Mouse (Mus musculus): ENCODE data around the gene Tbc1d2b.

Gene Tbc1d2b

DNA sequence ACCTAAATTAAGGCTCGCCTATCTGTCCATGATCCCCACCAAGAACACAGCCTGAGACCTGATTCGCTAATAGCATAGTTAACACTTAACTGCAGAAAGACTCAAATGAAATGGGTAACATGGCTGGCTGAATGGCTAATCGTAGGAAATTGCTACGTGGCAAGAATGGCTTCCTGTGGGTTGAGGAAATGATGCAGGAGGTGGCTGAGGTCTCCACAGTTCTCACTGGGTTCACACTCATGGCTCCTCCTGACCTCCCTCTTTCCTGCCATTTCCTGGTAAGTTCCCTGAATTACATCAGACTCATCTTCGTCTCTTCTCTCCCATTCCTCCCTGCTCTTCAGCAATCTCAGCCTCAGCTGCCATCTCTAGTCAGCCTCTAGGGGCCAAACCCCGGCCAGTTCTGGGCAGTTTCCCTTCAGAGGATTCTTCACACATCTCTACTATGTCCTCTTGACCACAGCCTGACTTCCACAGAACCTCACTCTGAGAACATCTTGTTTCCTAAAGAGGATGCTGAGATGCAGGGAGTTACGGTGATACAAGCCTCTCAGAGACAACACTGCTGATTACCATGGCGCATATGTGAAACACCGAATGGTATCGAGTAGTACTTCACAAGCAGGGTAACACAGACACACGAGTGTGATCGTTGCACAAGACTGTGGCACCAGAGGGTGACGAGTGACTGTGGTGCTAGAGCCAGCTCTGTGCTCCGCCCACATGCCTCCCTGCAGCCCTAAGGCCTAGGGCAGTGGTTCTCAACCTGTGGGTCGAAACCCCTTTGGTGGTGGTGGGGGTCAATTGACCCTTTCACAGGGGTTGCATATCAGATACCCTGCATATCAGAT lies 26.1 kb downstream of the Tbc1d2b start:
- no peak for DNase-seq (ENCODE audit: low read depth in 2 of 2, low spot score in 2 of 2)

GRCm38 (mm10) chr9:90242855-90243254 lies 27.7 kb downstream of the Tbc1d2b start:
- peak; percentile 43 to 46 for DNase-seq (ENCODE audit: low read depth in 2 of 2, low spot score in 2 of 2)

- no peak for DNase-seq (ENCODE audit: low read depth in 2 of 2, low spot score in 2 of 2)
These were observed 28.3 kb downstream of the Tbc1d2b start for GRCm38 (mm10) chr9:90242291-90242690.

DNA sequence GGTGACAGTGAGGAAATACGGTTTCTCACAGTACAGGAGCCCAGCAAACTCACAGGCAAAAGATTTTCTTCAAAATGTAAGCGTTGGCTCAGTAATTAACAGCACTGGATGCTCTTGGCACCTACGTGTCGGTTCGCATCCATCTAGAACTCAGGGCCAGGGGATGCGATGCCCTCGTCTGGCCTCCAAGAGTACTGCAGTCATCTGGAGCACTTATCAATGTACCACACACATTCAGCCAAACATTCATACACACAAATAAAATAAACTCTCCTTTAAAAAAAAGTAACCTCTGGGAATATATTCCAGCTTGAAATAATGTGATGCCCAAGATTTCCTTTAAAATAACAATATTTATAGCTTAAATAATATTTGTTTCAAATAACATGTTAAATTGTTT lies 29.0 kb downstream of the Tbc1d2b start:
- DNase-seq (ENCODE audit: low read depth in 2 of 2, low spot score in 2 of 2), result no peak

GRCm38 (mm10) chr9:90241041-90241440 lies 29.6 kb downstream of the Tbc1d2b start:
- DNase-seq (ENCODE audit: low read depth in 2 of 2, low spot score in 2 of 2), result no peak

DNA sequence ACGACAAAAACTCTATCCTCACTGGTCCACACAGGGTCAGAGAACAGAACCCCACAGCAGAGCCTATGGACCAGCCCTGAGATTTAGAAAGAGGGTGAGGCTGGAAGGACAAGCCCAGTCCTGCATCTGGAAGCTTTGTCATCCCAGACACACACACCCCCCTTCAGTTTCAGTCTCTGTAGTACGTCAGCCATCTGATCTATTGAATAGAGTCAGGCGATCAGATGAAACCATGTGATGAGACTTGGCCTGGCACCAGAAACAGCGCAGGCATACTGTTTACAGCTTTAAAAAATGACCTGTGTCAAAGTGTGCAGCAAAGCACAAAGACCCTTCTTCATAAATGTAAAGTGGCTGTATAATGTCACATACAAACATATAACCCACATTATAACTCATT lies 30.0 kb downstream of the Tbc1d2b start:
- no peak for DNase-seq (ENCODE audit: low read depth in 2 of 2, low spot score in 2 of 2)

- no peak for DNase-seq (ENCODE audit: low read depth in 2 of 2, low spot score in 2 of 2)
These were observed 33.2 kb downstream of the Tbc1d2b start for GRCm38 (mm10) chr9:90237232-90238062.

DNA sequence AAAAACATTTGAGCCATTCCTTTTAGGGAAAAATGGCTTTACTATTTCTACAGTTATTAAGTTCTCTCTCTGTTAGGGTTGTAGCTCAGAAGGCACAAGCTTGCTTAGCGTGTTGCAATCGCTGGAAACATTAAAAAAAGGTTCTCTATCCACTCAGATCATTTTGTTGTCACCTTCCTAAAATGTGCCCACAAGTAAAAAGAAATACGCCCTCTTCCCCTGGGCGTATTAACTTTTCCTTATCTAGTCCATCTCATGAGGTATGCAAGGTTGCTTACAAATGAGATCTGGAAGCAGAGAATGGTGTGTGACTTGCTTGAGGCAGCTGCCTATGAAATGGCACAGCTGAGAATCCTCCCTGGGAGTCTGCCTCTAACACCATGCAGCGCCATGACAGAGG lies 33.8 kb downstream of the Tbc1d2b start:
- no peak for DNase-seq (ENCODE audit: low read depth in 2 of 2, low spot score in 2 of 2)

- DNase-seq (ENCODE audit: low read depth in 2 of 2, low spot score in 2 of 2), result no peak
These were observed 35.2 kb downstream of the Tbc1d2b start for GRCm38 (mm10) chr9:90235258-90235882.

DNA sequence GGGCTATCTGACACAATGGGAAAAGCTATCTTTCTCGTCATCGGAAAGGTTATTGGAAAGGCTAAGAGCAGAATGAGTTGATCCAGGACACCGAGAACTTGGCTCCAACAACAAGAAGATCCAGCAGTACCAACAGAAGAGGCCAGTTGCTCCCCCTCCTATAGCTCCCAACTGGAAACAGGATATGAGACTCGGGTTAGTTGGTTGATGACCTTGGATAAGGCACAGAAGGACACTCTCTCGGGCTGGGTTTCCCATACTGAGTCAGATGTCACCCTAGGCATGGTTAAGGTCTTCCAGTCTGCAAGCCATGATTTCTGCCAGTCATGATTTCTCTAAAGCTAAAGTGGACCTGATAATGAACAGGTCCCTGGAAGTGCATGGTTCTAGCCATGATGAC lies 35.8 kb downstream of the Tbc1d2b start:
- DNase-seq (ENCODE audit: low read depth in 2 of 2, low spot score in 2 of 2), result no peak

GRCm38 (mm10) chr9:90233906-90234419 lies 36.6 kb downstream of the Tbc1d2b start:
- DNase-seq (ENCODE audit: low read depth in 2 of 2, low spot score in 2 of 2), result no peak

DNA sequence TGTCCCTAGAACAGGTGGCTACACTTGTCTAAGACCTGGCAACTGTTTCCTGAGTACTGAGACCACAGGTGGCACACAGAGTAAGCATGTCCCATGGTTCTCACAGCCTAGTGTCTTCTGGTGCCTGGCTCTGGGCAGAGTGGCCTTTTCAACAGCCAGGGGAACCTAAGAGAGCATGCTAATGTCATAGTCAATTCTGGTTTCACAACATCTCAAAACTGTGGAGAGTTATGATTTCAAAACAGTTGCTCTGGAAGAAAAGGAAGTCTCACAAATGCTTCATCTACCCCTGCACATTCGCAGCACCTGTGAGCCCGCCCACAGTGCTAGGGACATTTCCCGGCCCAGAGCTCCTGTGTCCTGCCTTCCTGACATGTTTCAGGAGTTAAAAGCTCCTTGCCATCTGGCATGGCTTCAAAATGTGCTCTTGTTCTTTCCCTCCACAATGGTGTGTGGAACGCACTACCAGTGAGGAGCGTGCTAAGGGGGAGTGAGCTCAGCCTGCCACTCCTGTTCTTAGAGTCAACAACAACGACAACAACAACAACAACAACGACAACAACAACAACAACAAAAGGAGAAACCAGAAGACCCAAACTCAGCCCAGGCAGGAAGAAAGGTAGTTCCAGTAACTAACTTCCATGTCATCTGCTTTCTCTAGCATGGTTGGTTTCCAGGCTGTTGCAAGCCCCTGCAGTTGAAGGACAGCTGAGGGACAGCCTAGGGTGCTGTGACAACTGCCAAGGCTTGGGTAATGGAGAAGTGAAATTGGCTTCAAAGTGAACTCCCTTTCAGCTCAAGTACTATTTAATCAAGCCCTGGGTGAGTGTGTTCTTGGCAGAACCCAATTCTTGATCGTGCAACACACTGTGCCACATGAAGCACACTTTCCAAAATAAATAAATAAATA lies 37.6 kb downstream of the Tbc1d2b start:
- DNase-seq (ENCODE audit: low read depth in 2 of 2, low spot score in 2 of 2), result no peak

DNA sequence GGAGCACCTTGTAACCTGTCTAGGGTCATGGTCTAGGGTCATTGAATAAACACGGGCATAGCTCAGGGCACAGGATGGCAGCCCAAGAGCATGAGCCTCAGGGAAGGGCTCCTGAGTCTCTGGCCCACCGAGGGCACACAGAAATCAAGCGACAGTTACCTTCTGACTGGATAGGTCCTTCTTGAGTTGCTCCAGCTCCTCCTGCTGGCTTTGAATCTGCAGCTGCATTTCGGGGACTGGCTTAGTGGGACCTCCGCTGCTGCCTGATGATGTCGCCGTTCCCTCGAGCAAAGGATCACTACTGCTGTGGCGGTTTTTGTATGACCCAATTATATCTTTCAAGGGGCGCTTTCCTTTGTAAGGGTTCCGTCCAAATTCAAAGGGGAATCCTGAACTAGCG lies 43.4 kb downstream of the Tbc1d2b start:
- DNase-seq (ENCODE audit: low read depth in 2 of 2, low spot score in 2 of 2), result no peak

GRCm38 (mm10) chr9:90226742-90227096 lies 43.9 kb downstream of the Tbc1d2b start:
- no peak for DNase-seq (ENCODE audit: low read depth in 2 of 2, low spot score in 2 of 2)

GRCm38 (mm10) chr9:90226081-90226741 lies 44.4 kb downstream of the Tbc1d2b start:
- DNase-seq (ENCODE audit: low read depth in 2 of 2, low spot score in 2 of 2), result no peak

- no peak for DNase-seq (ENCODE audit: low read depth in 2 of 2, low spot score in 2 of 2)
These were observed 48.3 kb downstream of the Tbc1d2b start for GRCm38 (mm10) chr9:90222275-90222674.

GRCm38 (mm10) chr9:90217501-90217900 lies 53.1 kb downstream of the Tbc1d2b start:
- no peak for DNase-seq (ENCODE audit: low read depth in 2 of 2, low spot score in 2 of 2)

DNA sequence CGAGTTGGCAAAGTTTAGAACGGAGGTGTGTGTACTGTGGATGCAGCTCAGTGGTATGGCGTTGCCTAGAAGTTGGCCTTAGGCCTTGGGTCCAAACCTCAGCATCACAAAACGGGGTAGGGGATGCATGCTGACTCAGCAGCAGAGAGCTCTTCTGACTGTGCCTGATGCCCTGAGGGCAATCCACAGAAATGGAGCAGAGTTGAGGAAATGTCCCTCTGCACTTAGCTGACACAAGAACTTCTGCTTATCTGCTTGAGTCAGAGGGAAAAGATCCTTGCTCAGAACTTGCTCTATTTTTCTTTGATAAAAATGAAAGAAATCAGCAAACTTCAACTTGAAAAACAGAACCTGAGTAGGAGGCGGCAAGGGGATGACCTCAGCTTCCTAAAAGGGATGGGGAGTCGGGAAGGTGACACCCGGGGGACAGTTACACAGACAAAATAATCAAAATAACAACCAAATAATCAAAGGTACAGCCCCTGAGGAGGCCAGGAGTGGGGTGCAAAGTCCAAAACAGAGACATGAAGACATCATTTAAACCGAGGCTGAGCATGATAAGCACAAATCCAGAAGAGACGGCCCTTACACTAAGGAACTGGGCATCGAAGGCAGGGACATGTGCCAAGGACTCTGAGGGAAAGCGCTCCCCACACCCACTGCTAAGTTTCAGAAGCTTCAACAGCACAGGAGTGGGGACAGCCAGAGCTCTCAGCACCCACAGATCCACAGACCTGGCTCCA lies 54.2 kb downstream of the Tbc1d2b start:
- no peak for DNase-seq (ENCODE audit: low read depth in 2 of 2, low spot score in 2 of 2)

DNA sequence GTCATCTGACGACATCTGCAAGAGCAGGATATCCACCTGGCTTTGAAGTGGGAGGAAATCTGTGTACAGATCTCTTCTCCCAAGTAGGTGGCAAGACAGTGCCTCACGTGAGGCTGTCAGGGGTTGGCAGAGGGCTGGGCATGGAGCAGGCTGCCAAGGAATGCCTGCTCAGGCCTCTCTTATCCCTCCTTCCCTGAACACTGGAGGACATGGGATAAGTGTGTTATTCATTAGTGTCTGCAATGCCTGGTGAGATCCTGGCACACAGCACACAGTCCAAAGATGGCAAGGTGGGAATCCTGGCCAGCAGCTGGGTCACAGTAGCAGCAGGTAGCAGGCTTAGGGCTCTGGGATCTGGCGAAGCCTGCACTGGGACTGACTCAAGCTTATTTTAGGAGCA lies 57.5 kb downstream of the Tbc1d2b start:
- no peak for DNase-seq (ENCODE audit: low read depth in 2 of 2, low spot score in 2 of 2)

Measured in CD8-positive naive resting alpha-beta T cell, adult 2 months (primary cell).